Mouse (Mus musculus) megakaryocyte, adult 5-6 weeks (primary cell): ENCODE results near the gene Taf1a. TPM values are rescaled to one million over a fixed set of nuclear protein-coding genes. Genes with fewer than 3 reads are reported as not detected.

Experiments used
- ATAC-seq: 2 replicates; pipeline ENCODE4 v1.8.0; 2016; ENCODE audit warnings: mild to moderate bottlenecking, inconsistent platforms; ENCODE audit not compliant: poor library complexity, severe bottlenecking
- total RNA-seq, 2 experiments: library from RNA; stranded (forward) in 1 of 2; stranded (reverse) in 1 of 2; fragments of 153-499, 151-499 nt in 1 of 2; fragments of 221-1000, 200-1000 nt in 1 of 2; gene quantifications; 2 replicates each; pipeline versions ENCODE4 v1.2.3 to v1.2.4; 2015 to 2017

Taf1a gene
- total RNA-seq, 2 experiments from 2014 or later = 7.5 to 9.4 TPM

DNA sequence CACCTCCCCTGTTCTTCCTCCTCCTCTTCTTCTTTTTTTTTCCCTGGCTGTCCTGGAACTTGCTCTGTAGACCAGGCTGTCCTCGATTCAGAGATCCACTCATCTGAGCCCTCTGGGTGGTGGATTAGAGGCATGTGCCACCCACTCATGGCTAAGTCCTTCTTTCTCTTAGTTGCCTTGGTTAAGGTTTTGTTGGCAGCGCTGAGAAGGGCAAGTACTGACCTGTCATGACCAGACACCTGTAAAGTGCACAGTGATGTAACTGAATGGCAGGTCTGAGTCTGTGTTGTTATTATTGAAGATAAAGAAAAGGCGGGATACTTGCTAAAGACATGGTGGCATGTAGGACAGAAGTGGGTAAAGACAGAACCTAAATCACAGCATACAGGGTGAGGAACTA is 14.6 kb downstream of the Taf1a start:
- no peak for ATAC-seq

DNA sequence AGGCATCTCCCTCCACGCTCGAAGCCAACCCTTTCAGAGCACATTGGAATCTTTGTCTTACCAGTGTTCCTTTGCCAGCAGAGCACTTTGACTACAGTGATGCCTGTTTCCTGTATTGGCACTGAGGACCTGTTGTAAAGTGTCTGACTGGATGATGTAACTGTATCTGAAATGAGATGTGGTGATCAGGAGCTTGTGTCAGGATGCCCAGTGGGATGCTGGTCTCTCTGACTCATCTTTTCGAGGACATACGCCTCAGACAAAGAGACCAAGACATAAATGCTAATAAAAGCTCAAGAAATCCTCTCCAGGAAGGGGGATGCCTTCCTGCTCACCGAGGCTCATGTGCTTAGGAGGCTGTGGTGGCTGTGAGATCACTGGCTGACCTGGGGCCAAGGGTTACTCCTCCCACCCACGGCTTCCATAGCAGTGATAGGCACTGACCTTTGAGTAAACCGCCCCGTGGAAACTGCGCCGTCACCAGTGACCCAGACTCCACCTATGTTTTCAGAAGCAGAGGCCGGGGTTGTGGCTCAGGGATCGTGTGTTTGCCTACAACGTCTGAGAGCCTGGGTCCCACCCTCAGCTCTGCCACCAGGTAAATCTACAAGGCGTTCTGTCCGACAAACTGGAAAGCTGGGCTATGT is 25.4 kb downstream of the Taf1a start:
- no peak for ATAC-seq

DNA sequence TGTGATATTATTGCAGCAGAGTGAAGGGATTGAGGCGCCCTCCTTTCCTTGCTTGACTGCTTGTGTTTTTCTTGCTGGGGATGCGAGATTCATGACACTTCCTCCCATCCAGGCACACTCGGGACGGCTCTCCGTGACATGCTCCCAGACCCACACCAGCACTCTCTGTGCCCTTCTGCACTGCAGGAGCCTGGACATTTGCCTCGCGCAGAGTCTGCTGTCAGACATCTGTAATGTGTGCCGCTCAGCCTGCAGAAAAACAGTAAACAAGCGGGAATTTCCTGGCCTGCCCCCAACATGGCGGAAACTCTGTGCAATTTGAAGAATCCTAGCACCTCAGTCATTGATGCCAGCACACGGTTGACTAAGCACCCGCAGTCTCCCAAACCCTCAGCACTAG is 29.1 kb downstream of the Taf1a start, which contains the start of gene Hhipl2:
Gene Hhipl2, plus strand, starts transcription at position 343 of the 400 bp plus-strand sequence.
- no peak for ATAC-seq

DNA sequence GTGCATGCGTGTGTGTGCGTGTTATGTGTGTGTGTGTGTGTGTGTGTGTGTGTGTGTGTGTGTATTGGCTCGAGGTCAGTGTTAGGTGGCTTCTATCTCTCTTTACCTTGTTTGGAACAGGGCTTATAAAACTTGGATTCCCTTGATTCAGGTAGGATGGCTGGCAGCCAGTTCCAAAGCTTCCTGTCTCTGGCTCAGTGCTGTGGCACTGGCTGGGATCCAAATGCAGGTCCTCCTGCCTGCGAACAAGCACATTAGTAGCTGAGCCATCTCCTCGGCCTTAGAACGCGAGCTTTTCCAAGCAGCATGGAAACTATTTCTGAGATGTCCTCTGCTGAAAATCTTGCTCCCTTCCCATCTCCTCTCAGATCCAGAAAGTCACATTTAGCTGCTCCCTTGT is 31.0 kb downstream of the Taf1a start:
- no peak for ATAC-seq

DNA sequence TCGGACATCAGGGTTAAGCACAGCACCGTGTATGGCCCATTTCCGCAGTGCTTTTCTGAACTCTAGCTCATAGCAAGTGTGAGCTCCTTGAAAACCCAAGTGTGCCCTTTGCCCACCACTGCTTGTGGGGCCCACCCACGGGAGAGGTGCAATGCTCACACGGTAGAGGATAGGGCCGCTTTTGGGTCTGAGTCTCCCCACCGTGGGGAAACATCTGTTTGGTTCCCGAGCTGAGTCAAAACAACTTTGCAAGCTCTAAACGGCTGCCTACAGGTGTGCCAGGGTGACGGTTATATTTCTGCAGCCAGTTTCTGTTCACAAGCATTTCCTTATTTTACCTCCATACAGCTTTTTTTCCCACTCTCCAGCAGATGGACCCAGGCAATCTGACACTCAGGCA is 31.5 kb downstream of the Taf1a start:
- ATAC-seq = no peak

DNA sequence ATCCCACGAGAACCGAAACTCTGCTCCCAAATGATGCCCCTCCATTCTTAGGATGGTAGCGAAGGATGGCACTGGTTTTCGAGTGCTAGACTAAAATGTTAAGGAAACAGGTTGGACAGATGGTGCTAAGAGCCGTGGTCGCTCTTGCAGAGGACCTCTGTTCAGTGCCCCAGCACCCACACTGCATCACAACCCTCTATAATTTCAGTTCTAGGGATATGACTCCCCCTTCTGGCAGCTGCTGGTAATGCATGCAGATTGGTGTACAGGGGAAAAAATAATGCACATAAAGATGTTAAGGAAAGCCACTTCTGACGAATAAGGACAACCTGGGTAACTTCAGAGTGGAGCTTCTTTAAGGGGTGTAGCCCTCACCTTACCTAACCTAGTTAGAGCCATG is 35.3 kb downstream of the Taf1a start:
- no peak for ATAC-seq

DNA sequence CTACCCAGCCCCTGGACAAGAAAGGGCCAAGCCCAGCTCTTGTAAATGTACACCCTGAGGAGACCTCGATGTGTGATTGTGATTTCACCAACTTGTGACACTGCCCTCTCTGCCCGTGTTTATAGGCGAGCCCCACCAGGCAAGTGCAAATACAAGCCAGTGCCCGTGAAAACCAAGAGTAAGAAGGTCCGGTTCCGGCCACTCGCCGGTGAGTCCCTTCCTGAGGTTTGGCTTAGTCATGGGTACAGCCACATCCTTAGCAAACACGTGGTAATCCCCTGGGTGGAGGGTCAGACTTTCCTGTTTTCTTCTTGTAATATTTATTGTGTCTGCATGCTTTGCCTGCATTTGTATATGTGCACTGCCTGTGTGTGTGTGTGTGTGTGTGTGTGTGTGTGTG is 46.1 kb downstream of the Taf1a start:
- ATAC-seq = no peak

DNA sequence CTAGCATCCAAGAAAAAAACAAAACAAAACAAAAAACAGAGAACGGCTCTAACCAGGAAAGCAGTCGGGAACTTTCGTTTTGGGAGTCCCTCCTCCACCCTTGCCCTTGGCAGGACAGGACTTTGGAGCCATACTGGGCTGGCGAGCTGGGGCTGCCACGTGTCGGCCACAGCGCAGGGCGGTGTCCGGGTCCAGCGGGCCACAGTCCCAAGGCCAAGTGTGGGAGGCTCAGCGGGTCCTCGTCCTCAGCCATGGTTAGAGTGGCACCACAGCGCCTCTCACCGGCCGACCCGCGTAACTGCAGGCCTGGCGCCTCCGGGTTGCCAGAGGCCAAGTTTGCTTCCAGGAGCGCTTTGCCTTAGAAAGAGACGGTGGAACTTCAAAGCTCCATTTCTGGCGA is 50.3 kb downstream of the Taf1a start:
- ATAC-seq = peak; percentile 94

DNA sequence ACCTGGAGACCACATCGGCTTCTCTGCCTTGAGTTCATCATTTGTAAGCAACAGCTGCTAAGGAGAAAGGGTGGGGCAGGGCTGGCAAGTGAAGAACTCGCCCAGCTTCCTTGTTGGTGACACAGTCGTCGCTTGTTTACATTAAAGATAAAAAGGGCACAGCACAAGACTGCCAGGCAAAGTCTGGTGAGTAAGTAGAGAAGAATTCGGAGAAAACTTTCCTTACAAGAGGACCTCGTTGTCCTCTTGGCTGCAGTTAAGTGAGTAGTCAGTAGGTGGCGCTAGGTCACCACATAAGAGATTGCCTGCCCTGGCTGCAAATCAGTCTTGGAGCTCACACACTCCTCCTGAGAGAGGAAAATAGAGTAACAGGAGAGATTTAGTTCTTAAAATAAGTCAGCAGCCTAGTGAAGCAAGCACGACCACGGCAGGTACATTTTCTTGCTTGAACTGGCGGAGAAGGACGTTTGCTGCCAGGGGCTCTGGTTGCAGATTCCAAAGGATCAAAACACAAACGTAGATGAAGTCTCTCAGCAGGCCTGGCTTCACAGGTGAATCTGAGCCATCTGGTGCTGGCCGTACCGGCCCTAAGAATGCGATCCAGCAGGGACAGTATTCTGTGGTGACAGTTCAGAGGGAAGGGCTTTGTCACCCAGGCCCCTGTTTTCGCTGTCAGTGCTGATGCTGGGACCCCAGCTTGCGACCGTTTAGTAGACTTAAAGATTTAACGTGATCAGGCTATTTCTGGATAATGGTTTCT is 53.4 kb downstream of the Taf1a start:
- peak; percentile 79 for ATAC-seq

DNA sequence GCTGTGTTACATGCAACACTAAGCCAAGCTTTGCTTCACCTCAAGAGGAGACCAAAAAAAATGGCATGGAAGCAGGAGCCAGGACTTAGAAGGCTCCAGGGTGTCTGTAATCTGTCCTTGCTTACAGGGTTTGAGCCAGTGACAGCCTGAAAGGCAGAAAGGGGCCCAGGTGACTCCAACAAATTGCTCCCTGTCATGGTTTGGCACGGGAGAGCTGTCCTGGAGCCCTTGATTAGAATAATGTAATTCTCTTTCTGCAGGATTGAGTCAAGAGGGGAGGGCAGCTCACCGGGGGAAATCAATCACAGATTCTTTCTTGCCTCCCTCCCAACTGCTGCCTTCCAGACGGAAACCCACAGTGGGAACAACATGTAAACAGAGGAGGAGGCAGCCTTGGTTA is 64.3 kb downstream of the Taf1a start:
- no peak for ATAC-seq

Other genes with a start within 250 kb of the Taf1a start
- gene Disp1, start 167.5 kb upstream of the Taf1a start, total RNA-seq (2015) = 3.6 and 10.7 TPM in 2 replicates
- gene Disp1, start 167.5 kb upstream of the Taf1a start, total RNA-seq (2017) = 5.2 and 5.7 TPM in 2 replicates
- 66.0 and 71.4 TPM in 2 replicates for gene Aida, start 92.4 kb upstream of the Taf1a start, total RNA-seq (2015)
- 85.7 and 88.5 TPM in 2 replicates for gene Aida, start 92.4 kb upstream of the Taf1a start, total RNA-seq (2017)
- 35.1 and 44.4 TPM in 2 replicates for gene Brox, start 91.7 kb upstream of the Taf1a start, total RNA-seq (2015)
- 52.9 and 66.7 TPM in 2 replicates for gene Brox, start 91.7 kb upstream of the Taf1a start, total RNA-seq (2017)
- gene Mia3, start 19.4 kb upstream of the Taf1a start, total RNA-seq (2015) = 102 and 119 TPM in 2 replicates
- 134 and 164 TPM in 2 replicates for gene Mia3, start 19.4 kb upstream of the Taf1a start, total RNA-seq (2017)
- not detected in 2 replicates for gene Hhipl2, start 29.2 kb downstream of the Taf1a start, total RNA-seq (2015)
- gene Hhipl2, start 29.2 kb downstream of the Taf1a start, total RNA-seq (2017) = 0.12 TPM in 1 of 2 replicates, not detected in the other